Mouse (Mus musculus) MEL (cell line): ENCODE results near the gene Vrk3. TPM values are rescaled to one million over a fixed set of nuclear protein-coding genes. Genes with fewer than 3 reads are reported as not detected.

ENCODE experiments used
- DNase-seq: peaks from one replicate; pipeline ENCODE4 v3.0.0; 2011; ENCODE audit warnings: low read depth, low spot score
- H3K27ac ChIP-seq: 2 replicates; pipeline ENCODE4 v1.5.1; 2012; ENCODE audit warnings: low read depth, mild to moderate bottlenecking, control low read depth, low read length, moderate library complexity; ENCODE audit not compliant: control insufficient read depth
- H3K27me3 ChIP-seq, 2 experiments: fragments of 150-350 bp in 1 of 2; sonication (generic) in 1 of 2; 2 replicates each; pipeline ENCODE4 v1.6.1; 2012; ENCODE audit warnings: low read length in 2 of 2, mild to moderate bottlenecking in 2 of 2, improper control_type of control experiment in 1 of 2, moderate library complexity in 1 of 2; ENCODE audit not compliant: insufficient read depth in 2 of 2, control insufficient read depth in 1 of 2
- H3K36me3 ChIP-seq, 2 experiments: 2 replicates each; pipeline ENCODE4 v1.6.1; 2012 to 2014; ENCODE audit warnings: low read length in 2 of 2, improper control_type of control experiment in 1 of 2, inconsistent platforms in 1 of 2, mild to moderate bottlenecking in 1 of 2; ENCODE audit not compliant: insufficient read depth in 2 of 2, control insufficient read depth in 1 of 2
- H3K4me1 ChIP-seq, 2 experiments: fragments of 150-350 bp in 1 of 2; sonication (generic) in 1 of 2; 2 replicates each; pipeline ENCODE4 v1.6.1; 2012; ENCODE audit warnings: low read length in 2 of 2, improper control_type of control experiment in 1 of 2, mild to moderate bottlenecking in 1 of 2; ENCODE audit not compliant: insufficient read depth in 2 of 2, control insufficient read depth in 1 of 2
- H3K4me3 ChIP-seq, 2 experiments: fragments of 150-350 bp in 1 of 2; sonication (generic) in 1 of 2; 2 replicates each; pipeline ENCODE4 v1.5.1; 2012; ENCODE audit warnings: low read depth in 2 of 2, low read length in 2 of 2, mild to moderate bottlenecking in 2 of 2, moderate library complexity in 2 of 2, control low read depth in 1 of 2, improper control_type of control experiment in 1 of 2; ENCODE audit not compliant: control insufficient read depth in 1 of 2, insufficient read depth in 1 of 2
- H3K79me2 ChIP-seq: 2 replicates; pipeline ENCODE4 v1.6.1; 2012; ENCODE audit warnings: mild to moderate bottlenecking, low read length, moderate library complexity; ENCODE audit not compliant: control insufficient read depth, poor library complexity, insufficient read depth
- H3K9ac ChIP-seq: 2 replicates; pipeline ENCODE4 v1.6.1; 2012; ENCODE audit warnings: low read depth, mild to moderate bottlenecking, control low read depth, low read length, moderate library complexity; ENCODE audit not compliant: control insufficient read depth, poor library complexity, severe bottlenecking
- H3K9me3 ChIP-seq: fragments of 150-350 bp; sonication (generic); replicated peaks from 2 replicates; pipeline ENCODE4 v1.6.1; 2012; ENCODE audit warnings: mild to moderate bottlenecking, low read length, improper control_type of control experiment, moderate library complexity; ENCODE audit not compliant: insufficient read depth
- BHLHE40 ChIP-seq: IDR thresholded peaks from 2 replicates; pipeline ENCODE4 v1.6.1; 2012; ENCODE audit warnings: low read depth, mild to moderate bottlenecking, inconsistent platforms, low read length, improper control_type of control experiment, borderline replicate concordance
- CHD1 ChIP-seq: IDR thresholded peaks from 2 replicates; pipeline ENCODE4 v1.6.1; 2012; ENCODE audit warnings: low read depth, mild to moderate bottlenecking, inconsistent platforms, low read length, improper control_type of control experiment
- CTCF ChIP-seq, 3 experiments: IDR thresholded peaks in 2 of 3; conservative IDR thresholded peaks in 1 of 3; 2 replicates each; pipeline ENCODE4 v1.5.1; 2011 to 2012; ENCODE audit warnings: low read length in 3 of 3, low read depth in 2 of 3, mild to moderate bottlenecking in 2 of 3, improper control_type of control experiment in 1 of 3, inconsistent platforms in 1 of 3, mixed read lengths in 1 of 3, moderate library complexity in 1 of 3; ENCODE audit not compliant: control insufficient read depth in 1 of 3, insufficient read depth in 1 of 3, poor library complexity in 1 of 3, severe bottlenecking in 1 of 3
- E2F4 ChIP-seq: IDR thresholded peaks from 2 replicates; pipeline ENCODE4 v1.6.1; 2011; ENCODE audit warnings: low read depth, low read length, improper control_type of control experiment, borderline replicate concordance
- ELF1 ChIP-seq: IDR thresholded peaks from 2 replicates; pipeline ENCODE4 v1.6.1; 2014; ENCODE audit warnings: low read depth, mild to moderate bottlenecking, inconsistent platforms, low read length, improper control_type of control experiment, moderate library complexity
- EP300 ChIP-seq, 2 experiments: IDR thresholded peaks; 2 replicates each; pipeline ENCODE4 v1.6.1; 2011; ENCODE audit warnings: improper control_type of control experiment in 2 of 2, low read length in 2 of 2, low read depth in 1 of 2, mild to moderate bottlenecking in 1 of 2
- ETS1 ChIP-seq: IDR thresholded peaks from 2 replicates; pipeline ENCODE4 v1.6.1; 2012; ENCODE audit warnings: low read depth, mild to moderate bottlenecking, inconsistent platforms, low read length, improper control_type of control experiment, moderate library complexity
- HCFC1 ChIP-seq: IDR thresholded peaks from 2 replicates; pipeline ENCODE4 v1.6.1; 2012; ENCODE audit warnings: low read depth, mild to moderate bottlenecking, inconsistent platforms, low read length, improper control_type of control experiment, moderate library complexity
- KAT2A ChIP-seq: conservative IDR thresholded peaks from 2 replicates; pipeline ENCODE4 v1.6.1; 2012; ENCODE audit warnings: low read depth, low read length, improper control_type of control experiment, inconsistent platforms
- MAFK ChIP-seq: IDR thresholded peaks from 2 replicates; pipeline ENCODE4 v1.6.1; 2011; ENCODE audit warnings: low read depth, mild to moderate bottlenecking, low read length, improper control_type of control experiment, borderline replicate concordance
- MAX ChIP-seq: IDR thresholded peaks from 2 replicates; pipeline ENCODE4 v1.6.1; 2011; ENCODE audit warnings: low read length, improper control_type of control experiment
- MAZ ChIP-seq: IDR thresholded peaks from 2 replicates; pipeline ENCODE4 v1.6.1; 2012; ENCODE audit warnings: low read depth, mild to moderate bottlenecking, inconsistent platforms, low read length, improper control_type of control experiment
- MYB ChIP-seq: IDR thresholded peaks from 2 replicates; pipeline ENCODE4 v1.6.1; 2011; ENCODE audit warnings: mild to moderate bottlenecking, low read depth, low read length, improper control_type of control experiment
- NELFE ChIP-seq: IDR thresholded peaks from 2 replicates; pipeline ENCODE4 v1.6.1; 2011; ENCODE audit warnings: low read depth, low read length, improper control_type of control experiment
- NRF1 ChIP-seq: IDR thresholded peaks from 2 replicates; pipeline ENCODE4 v1.6.1; 2014; ENCODE audit warnings: low read depth, mild to moderate bottlenecking, inconsistent platforms, low read length, improper control_type of control experiment, moderate library complexity; ENCODE audit not compliant: poor library complexity, insufficient read depth, severe bottlenecking
- POLR2AphosphoS2 ChIP-seq: IDR thresholded peaks from 2 replicates; pipeline ENCODE4 v1.6.1; 2011; ENCODE audit warnings: low read length, improper control_type of control experiment
- POLR2AphosphoS5 ChIP-seq: IDR thresholded peaks from 2 replicates; pipeline ENCODE4 v1.6.1; 2012; ENCODE audit warnings: low read depth, borderline replicate concordance, mild to moderate bottlenecking, inconsistent platforms, low read length, moderate library complexity, mixed read lengths
- RAD21 ChIP-seq: IDR thresholded peaks from 2 replicates; pipeline ENCODE4 v1.6.1; 2011; ENCODE audit warnings: mild to moderate bottlenecking, low read depth, low read length, improper control_type of control experiment
- SIN3A ChIP-seq: IDR thresholded peaks from 2 replicates; pipeline ENCODE4 v1.6.1; 2012; ENCODE audit warnings: low read length, improper control_type of control experiment, inconsistent platforms
- TBP ChIP-seq: IDR thresholded peaks from 2 replicates; pipeline ENCODE4 v1.8.0; 2011; ENCODE audit warnings: low read depth, low read length, improper control_type of control experiment
- TCF12 ChIP-seq: IDR thresholded peaks from 2 replicates; pipeline ENCODE4 v1.6.1; 2014; ENCODE audit warnings: low read depth, mild to moderate bottlenecking, inconsistent platforms, low read length, improper control_type of control experiment, moderate library complexity
- USF2 ChIP-seq, 2 experiments: IDR thresholded peaks; 2 replicates each; pipeline ENCODE4 v1.6.1; 2011 to 2012; ENCODE audit warnings: improper control_type of control experiment in 2 of 2, low read length in 2 of 2, borderline replicate concordance in 1 of 2, inconsistent platforms in 1 of 2, low read depth in 1 of 2, mild to moderate bottlenecking in 1 of 2; ENCODE audit not compliant: insufficient read depth in 1 of 2
- ZKSCAN1 ChIP-seq: IDR thresholded peaks from 2 replicates; pipeline ENCODE4 v1.6.1; 2012; ENCODE audit warnings: low read depth, mild to moderate bottlenecking, inconsistent platforms, low read length, improper control_type of control experiment, moderate library complexity
- ZNF384 ChIP-seq: IDR thresholded peaks from 2 replicates; pipeline ENCODE4 v1.6.1; 2012; ENCODE audit warnings: low read depth, mild to moderate bottlenecking, inconsistent platforms, low read length, improper control_type of control experiment
- polyA plus RNA-seq, 2 experiments: library from polyadenylated mRNA; stranded (reverse) in 1 of 2; unstranded in 1 of 2; fragments of >175 nt in 1 of 2; fragments of >200 nt in 1 of 2; gene quantifications; 2 replicates each; pipeline versions ENCODE4 v1.2.1 to v1.2.4; 2012; ENCODE audit warnings: low replicate concordance in 2 of 2, low read depth in 1 of 2; ENCODE audit not compliant: insufficient read length in 2 of 2, insufficient read depth in 1 of 2, missing spikeins in 1 of 2
- total RNA-seq: library from RNA; depleted of rRNA; stranded (reverse); fragments of 300-350 nt; gene quantifications from 2 replicates; pipeline ENCODE4 v1.2.3, GENCODE M21; 2012

Gene Vrk3
- total and polyA plus RNA-seq, 3 experiments: 24.9 to 55.6 TPM; not detected in 1

GRCm38 (mm10) chr7:44744270-44744669, 3.9 kb upstream of the Vrk3 start:
- no peaks in the 10 kb centered on the region; a peak in 1 of 4 replicates for H3K27me3 ChIP-seq
- TF ChIP-seq ETS1: no peak
- no peak for TF ChIP-seq MAX
- no peak for TF ChIP-seq ZKSCAN1
- no peak for TF ChIP-seq USF2 (IDR thresholded peaks at IDR 0.05; ENCODE audit: borderline replicate concordance in 1 of 2, insufficient read depth in 1 of 2, low read depth in 1 of 2, low read length in 2 of 2)
- TF ChIP-seq CTCF (IDR thresholded peaks at IDR 0.05 in 2 of 3, conservative IDR thresholded peaks at IDR 0.05 in 1 of 3; ENCODE audit: control insufficient read depth in 1 of 3, insufficient read depth in 1 of 3, low read depth in 2 of 3, low read length in 3 of 3, poor library complexity in 1 of 3, severe bottlenecking in 1 of 3): no peak
- no peak for TF ChIP-seq NRF1
- TF ChIP-seq SIN3A: no peak
- no peak for TF ChIP-seq EP300 (IDR thresholded peaks at IDR 0.05; ENCODE audit: low read depth in 1 of 2, low read length in 2 of 2)
- H3K9me3 ChIP-seq: no peaks in the 10 kb centered on the region
- peaks cover 1% of the 10 kb centered on the region; the same call in 1 of the 2 replicates for H3K79me2 ChIP-seq
- H3K27ac ChIP-seq: no peak overlapping the region
- peaks cover 0 to 10% of the 10 kb centered on the region in 2 experiments; a peak in 2 of 4 replicates for H3K4me1 ChIP-seq
- DNase-seq: no peak
- peaks cover 0 to 6% of the 10 kb centered on the region in 2 experiments; a peak in 2 of 4 replicates for H3K36me3 ChIP-seq
- no peak overlapping the region for H3K9ac ChIP-seq
- H3K4me3 ChIP-seq: no peak overlapping the region

DNA sequence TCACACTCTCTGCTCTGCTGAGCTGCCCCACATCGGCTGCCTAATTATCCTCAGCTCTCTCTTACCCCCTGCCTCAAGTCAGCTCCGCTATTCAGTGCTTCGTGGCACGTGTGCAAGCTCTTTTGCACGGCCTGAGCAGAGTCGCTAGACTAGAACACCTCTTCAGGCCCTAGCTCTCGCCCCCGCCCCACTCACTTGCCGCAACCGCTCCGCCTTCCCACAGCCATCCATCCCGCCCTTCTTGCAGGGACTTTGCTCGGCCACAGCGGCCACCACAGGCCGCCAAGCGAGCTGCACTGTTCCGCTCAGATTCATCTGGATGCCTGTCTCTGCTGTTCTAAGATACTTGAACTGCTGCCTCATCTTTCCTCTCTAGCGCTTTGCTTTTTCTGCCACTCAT, 3.1 kb upstream of the Vrk3 start:
- Histone ChIP-seq H3K36me3 (peaks cover 0 to 9% of the 10 kb centered on the region in 2 experiments; a peak in 2 of 4 replicates), H3K4me1 (peaks cover 0 to 12% of the 10 kb centered on the region in 2 experiments; a peak in 2 of 4 replicates), H3K79me2 (peaks cover 5% of the 10 kb centered on the region; the same call in 1 of the 2 replicates), H3K27ac (no peak overlapping the region), H3K27me3 (no peaks in the 10 kb centered on the region; a peak in 1 of 4 replicates)
- peak; percentile 87 for DNase-seq
- TF ChIP-seq NELFE (no peak), MAX (no peak), BHLHE40 (0 out of 2 replicates have a peak, but pooled peaks have one; percentile 11), MAZ (peak; percentile 80; the same call in 1 of the 2 replicates), ZNF384 (no peak), NRF1 (no peak), TBP (no peak), RAD21 (peak; percentile 5), MYB (no peak), EP300 (IDR thresholded peaks at IDR 0.05; ENCODE audit: low read depth in 1 of 2, low read length in 2 of 2) (0 out of 4 replicates have a peak, but pooled peaks of 1 of the 2 experiments have one; percentile 29), CTCF (IDR thresholded peaks at IDR 0.05 in 2 of 3, conservative IDR thresholded peaks at IDR 0.05 in 1 of 3; ENCODE audit: control insufficient read depth in 1 of 3, insufficient read depth in 1 of 3, low read depth in 2 of 3, low read length in 3 of 3, poor library complexity in 1 of 3, severe bottlenecking in 1 of 3) (peak; percentile 57 to 80 (median 75)), HCFC1 (peak; percentile 60; the same call in 1 of the 2 replicates), TCF12 (peak; percentile 31; the same call in 1 of the 2 replicates), CHD1 (no peak), ZKSCAN1 (no peak), KAT2A (no peak), ELF1 (no peak), POLR2AphosphoS5 (no peak), MAFK (no peak), E2F4 (no peak), POLR2AphosphoS2 (no peak)
- TF ChIP-seq, all 39 proteins: peak for 7
- Histone ChIP-seq H3K4me3 (peak overlapping the region; percentile 50 to 54; a peak in 3 of 4 replicates), H3K9ac (peak overlapping the region; percentile 46), H3K9me3 (no peaks in the 10 kb centered on the region)
